Mouse (Mus musculus) myocyte (in vitro differentiated cells): ENCODE data around the gene Gtpbp8.

Experiments used
- MAX ChIP-seq: IDR thresholded peaks from one replicate; pipeline ENCODE4 v1.6.1; 2011; ENCODE audit warnings: low read depth, mild to moderate bottlenecking, control low read depth
- MYOG ChIP-seq, 3 experiments: IDR thresholded peaks; one replicate each; pipeline ENCODE4 v1.6.1; 2011; ENCODE audit warnings: control low read depth in 2 of 3, low read depth in 2 of 3, mild to moderate bottlenecking in 2 of 3; ENCODE audit not compliant: insufficient read length in 2 of 3, control insufficient read depth in 1 of 3, insufficient read depth in 1 of 3
- POLR2A ChIP-seq: IDR thresholded peaks from one replicate; pipeline ENCODE4 v1.6.1; 2011; ENCODE audit warnings: low read depth, mild to moderate bottlenecking, control low read depth, moderate library complexity; ENCODE audit not compliant: insufficient read length
- POLR2AphosphoS2 ChIP-seq: IDR thresholded peaks from one replicate; pipeline ENCODE4 v1.6.1; 2011; ENCODE audit warnings: low read depth, control low read depth; ENCODE audit not compliant: insufficient read length
- USF1 ChIP-seq: IDR thresholded peaks from one replicate; pipeline ENCODE4 v1.6.1; 2011; ENCODE audit warnings: low read depth, mild to moderate bottlenecking, control low read depth, moderate library complexity

GRCm38 (mm10) chr16:44772577-44772976 is 26.4 kb upstream of the Gtpbp8 start:
- TF ChIP-seq POLR2A (no peak), MAX (no peak), POLR2AphosphoS2 (no peak), USF1 (no peak), MYOG (IDR thresholded peaks at IDR 0.05; ENCODE audit: control insufficient read depth in 1 of 3, insufficient read depth in 1 of 3, insufficient read length in 2 of 3, low read depth in 2 of 3) (no peak)
